Comparison of ENCODE assay signal across 9 mouse cellular contexts in genomic region chr11:101813259-101813658, GRCm38 (mm10). TPM values are rescaled to one million over a fixed set of nuclear protein-coding genes. Genes with fewer than 3 reads are reported as not detected.
DNase-seq lines count a peak whose midpoint lies in the region; ATAC-seq and TF ChIP-seq lines count a peak whose summit lies in the region.
"Had no signal": no experiment of that assay in that cellular context is flagged by ENCODE, and none has a peak within 500 bp of the region (broad histone marks: within the 10 kb centered on the region; RNA-seq: fewer than 3 reads in every experiment).

No protein-coding gene starts in this region.

- WGBS in heart, embryonic 13.5 days, result 4% methylated on average over 7 of the region's 7 CpGs

- no peak overlapping the region for H3K27ac ChIP-seq in CH12.LX (ENCODE audit: insufficient read depth, low read depth)
- H3K27ac ChIP-seq in heart, embryonic 13.5 days (replicated peaks), result no peak overlapping the region
- H3K27ac ChIP-seq: midbrain, embryonic 12.5 days had no signal

- peaks cover 0 to 4% of the 10 kb centered on the region in 2 experiments; a peak in 1 of 4 replicates for H3K4me1 ChIP-seq in CH12.LX (ENCODE audit: control insufficient read depth in 1 of 2, insufficient read depth in 2 of 2)
- peaks cover 25% of the 10 kb centered on the region for H3K4me1 ChIP-seq in heart, embryonic 13.5 days

- no peak; the same call in none of the 2 replicates for TF ChIP-seq RAD21 in CH12.LX (IDR thresholded peaks at IDR 0.05; ENCODE audit: low read depth, low read length)

- no peak overlapping the region for H3K4me3 ChIP-seq in CH12.LX (replicated peaks in 1 of 3; ENCODE audit: low read depth in 2 of 3, low read length in 2 of 3, poor library complexity in 1 of 3)
- no peak overlapping the region for H3K4me3 ChIP-seq in heart, embryonic 13.5 days
- H3K4me3 ChIP-seq: midbrain, embryonic 12.5 days had no signal

- peaks cover 75% of the 10 kb centered on the region for H3K27me3 ChIP-seq in CH12.LX (replicated peaks)
- peaks cover 30% of the 10 kb centered on the region for H3K27me3 ChIP-seq in heart, embryonic 13.5 days (replicated peaks)

- H3K4me2 ChIP-seq in CH12.LX (ENCODE audit: insufficient read depth, low read depth, poor library complexity, severe bottlenecking), result 0 out of 2 replicates have a peak overlapping the region, but pooled peaks have one; percentile 23
- no peak overlapping the region for H3K4me2 ChIP-seq in heart, embryonic 13.5 days
- H3K4me2 ChIP-seq: midbrain, embryonic 12.5 days had no signal

- no peaks in the 10 kb centered on the region for H3K79me2 ChIP-seq in CH12.LX (replicated peaks; ENCODE audit: control insufficient read depth, extremely low read depth, insufficient read depth, poor library complexity, severe bottlenecking)

- dilution Hi-C loops in CH12.LX (cut with MboI; ENCODE audit: extremely low pct_ligation_motif_present, extremely low pct_unique_long_range_greater_than_20kb, low sequenced_read_pairs), result no loop called here

- H3K9ac ChIP-seq in CH12.LX (ENCODE audit: insufficient read depth, low read depth), result no peak overlapping the region
- peak overlapping the region; percentile 37 for H3K9ac ChIP-seq in heart, embryonic 13.5 days
- H3K9ac ChIP-seq: midbrain, embryonic 12.5 days had no signal

- in situ Hi-C loops in CH12.LX (cut with MboI; ENCODE audit: low pct_ligation_motif_present, low pct_unique_long_range_greater_than_20kb, low sequenced_read_pairs), result loop anchor here (5.0 kb wide), 2 partner anchors 99 to 159 kb away; no protein-coding TSS in a partner anchor

- H3K36me3 ChIP-seq in CH12.LX (replicated peaks in 1 of 2; ENCODE audit: control insufficient read depth in 1 of 2, insufficient read depth in 1 of 2, low read length in 1 of 2), result no peaks in the 10 kb centered on the region
- no peaks in the 10 kb centered on the region for H3K36me3 ChIP-seq in heart, embryonic 13.5 days
- H3K36me3 ChIP-seq: midbrain, embryonic 12.5 days had no signal

- no peak for TF ChIP-seq POLR2A in CH12.LX (IDR thresholded peaks at IDR 0.05; ENCODE audit: low read depth, low read length)

- ATAC-seq in heart, embryonic 13.5 days (ENCODE audit: extremely low read depth, insufficient number of reproducible peaks, low FRiP score, low TSS enrichment), result no peak
- no peak for ATAC-seq in activated CD4-positive, CD25-positive, alpha-beta regulatory T cell, adult 4 months

- H3K9me3 ChIP-seq in CH12.LX (replicated peaks; ENCODE audit: low read length), result peaks cover 5% of the 10 kb centered on the region
- H3K9me3 ChIP-seq in heart, embryonic 13.5 days, result no peaks in the 10 kb centered on the region
- H3K9me3 ChIP-seq: midbrain, embryonic 12.5 days had no signal

- TF ChIP-seq CTCF in CH12.LX (conservative IDR thresholded peaks at IDR 0.05 in 1 of 2, IDR thresholded peaks at IDR 0.05 in 1 of 2; ENCODE audit: low read depth in 2 of 2, low read length in 2 of 2), result peak; percentile 96 to 99

- TF ChIP-seq EP300 in CH12.LX (IDR thresholded peaks at IDR 0.05; ENCODE audit: low read length), result no peak

- DNase-seq in CH12.LX (ENCODE audit: extremely low read depth) (peak; percentile 68), adipocyte (ENCODE audit: low spot score) (peak; percentile 78)
- peak; percentile 84 for DNase-seq in embryo, embryonic 10.5 days (ENCODE audit: low spot score)
- peak; percentile 81 to 89 for DNase-seq in layer of hippocampus, postnatal 14 days (ENCODE audit: low spot score in 2 of 2)
- DNase-seq in lung, postnatal 4 days, result peak; percentile 76 to 87
- peak; percentile 60 for DNase-seq in skeletal muscle tissue, adult 2 months (ENCODE audit: low read depth, low spot score)

TF ChIP-seq in CH12.LX, 34 proteins besides CTCF, POLR2A, EP300 and RAD21:
- no peak for TF ChIP-seq CHD2 (IDR thresholded peaks at IDR 0.05; ENCODE audit: low read length)
- peak; percentile 98 for TF ChIP-seq SMC3 (IDR thresholded peaks at IDR 0.05; ENCODE audit: low read depth, low read length)
- 0 out of 2 replicates have a peak, but pooled peaks have one; percentile 19 for TF ChIP-seq ELF1 (IDR thresholded peaks at IDR 0.05; ENCODE audit: low read depth, low read length)
- TF ChIP-seq NRF1 (IDR thresholded peaks at IDR 0.05; ENCODE audit: low read depth, low read length), result no peak
- peak; percentile 53; the same call in 1 of the 2 replicates for TF ChIP-seq NELFE (IDR thresholded peaks at IDR 0.05; ENCODE audit: low read depth, low read length)
- TF ChIP-seq PAX5 (IDR thresholded peaks at IDR 0.05; ENCODE audit: low read length), result no peak
- TF ChIP-seq ZC3H11A (IDR thresholded peaks at IDR 0.05; ENCODE audit: low read depth, low read length), result peak; percentile 95
- TF ChIP-seq MAX (IDR thresholded peaks at IDR 0.05; ENCODE audit: low read length), result peak; percentile 6; the same call in 1 of the 2 replicates

RNA-seq across cellular contexts. Expression of gene Etv4, which starts 28.1 kb away (rescaled TPM):
- 3.1 and 4.2 TPM in 2 replicates for total RNA-seq in CH12.LX (2012; rRNA removed)
- total RNA-seq in CH12.LX (2014; rRNA removed), result 2.4 and 2.9 TPM in 2 replicates
- polyA plus RNA-seq in CH12.LX (2012; ENCODE audit: insufficient read length, low read depth), result 2.0 and 2.4 TPM in 2 replicates
- 8.2 and 9.5 TPM in 2 replicates for polyA plus RNA-seq in heart, embryonic 13.5 days (2015; fragmentation: Nextera tagmentation; extraction: Ambion mirVana)
- 10 to 100 TPM; 19.3 to 22.1 TPM for total RNA-seq in layer of hippocampus, postnatal 14 days (2021)
- polyA plus RNA-seq in activated CD4-positive, CD25-positive, alpha-beta regulatory T cell, adult 4 months (2017; shearing (Covaris generic)), result 1 to 10 TPM in 1 of 2 experiments, not detected in 1; 1.0 TPM
